Mouse (Mus musculus) stomach, embryonic 16.5 days (tissue): Measurements from ENCODE around the gene Golga4. TPM values are rescaled to one million over a fixed set of nuclear protein-coding genes. Genes with fewer than 3 reads are reported as not detected.

Experiments
- polyA plus RNA-seq: library from polyadenylated mRNA; unstranded; fragments of >200 nt; fragmentation: Nextera tagmentation; extraction: Ambion mirVana; gene quantifications from 2 replicates; pipeline ENCODE4 v1.2.1, GENCODE M21; 2015

The Golga4 gene
- polyA plus RNA-seq, 1 experiment from 2014 or later: 50.6 TPM

Other genes starting within 250 kb of the Golga4 start
- 0.06 and 0.09 TPM in 2 replicates for gene Eomes, start 28.1 kb upstream of the Golga4 start, polyA plus RNA-seq
- gene Itga9, start 100.4 kb downstream of the Golga4 start, polyA plus RNA-seq: 4.7 and 5.5 TPM in 2 replicates